Mouse (Mus musculus): ENCODE measurements around the gene Ppp1r18.

The Ppp1r18 gene

GRCm38 (mm10) chr17:35865481-35866280 lies at the start of gene Ppp1r18:
Gene Ppp1r18, plus strand, starts transcription at chr17:35865593.
- in situ Hi-C loops (cut with MboI, MseI) = loop anchor here in 1 of 2 experiments (5.0 kb wide), 1 partner anchor 38 kb away; no protein-coding TSS in a partner anchor

GRCm38 (mm10) chr17:35815836-35816235 lies 49.6 kb upstream of the Ppp1r18 start:
- in situ Hi-C loops (cut with MboI, MseI) = no loop called here

GRCm38 (mm10) chr17:35816686-35817085 lies 48.7 kb upstream of the Ppp1r18 start:
- in situ Hi-C loops (cut with MboI, MseI) = no loop called here

- in situ Hi-C loops (cut with MboI, MseI) = no loop called here
Observed at GRCm38 (mm10) chr17:35817226-35817625, 48.2 kb upstream of the Ppp1r18 start.

GRCm38 (mm10) chr17:35820111-35820510 lies 45.3 kb upstream of the Ppp1r18 start:
- in situ Hi-C loops (cut with MboI, MseI) = no loop called here

GRCm38 (mm10) chr17:35821439-35822430 lies 43.7 kb upstream of the Ppp1r18 start, which contains the start of gene Ier3:
Gene Ier3, plus strand, starts transcription at chr17:35821684.
- in situ Hi-C loops (cut with MboI, MseI) = no loop called here

- in situ Hi-C loops (cut with MboI, MseI) = no loop called here
Observed at GRCm38 (mm10) chr17:35822564-35822963, 42.8 kb upstream of the Ppp1r18 start.

- in situ Hi-C loops (cut with MboI, MseI) = no loop called here
Observed at GRCm38 (mm10) chr17:35822964-35823937, 42.1 kb upstream of the Ppp1r18 start, which contains the start of gene Flot1. Gene Flot1, plus strand, starts transcription at chr17:35823230.

- in situ Hi-C loops (cut with MboI, MseI) = no loop called here
Observed at GRCm38 (mm10) chr17:35824402-35824801, 41.0 kb upstream of the Ppp1r18 start.

GRCm38 (mm10) chr17:35825109-35825850 lies 40.1 kb upstream of the Ppp1r18 start:
- in situ Hi-C loops (cut with MboI, MseI) = loop anchor here (5.0 kb wide), 3 partner anchors 42 to 142 kb away; partner anchors contain the start of genes Abcf1 (in 1 of the 2) and Ppp1r18 (in 1 of the 2)

GRCm38 (mm10) chr17:35829737-35830136 lies 35.7 kb upstream of the Ppp1r18 start:
- in situ Hi-C loops (cut with MboI, MseI) = loop anchor here (5.0 to 10.0 kb wide), 4 partner anchors 38 to 285 kb away; partner anchors contain the start of genes Abcf1 (in 1 of the 2) and Ppp1r18 (in 1 of the 2)

GRCm38 (mm10) chr17:35832400-35833238 lies 32.8 kb upstream of the Ppp1r18 start:
- in situ Hi-C loops (cut with MboI, MseI) = loop anchor here in 1 of 2 experiments (10.0 kb wide), 1 partner anchor 282 kb away; no protein-coding TSS in a partner anchor

- in situ Hi-C loops (cut with MboI, MseI) = loop anchor here in 1 of 2 experiments (10.0 kb wide), 1 partner anchor 282 kb away; no protein-coding TSS in a partner anchor
Observed at GRCm38 (mm10) chr17:35833239-35833751, 32.1 kb upstream of the Ppp1r18 start.

GRCm38 (mm10) chr17:35833894-35834293 lies 31.5 kb upstream of the Ppp1r18 start:
- in situ Hi-C loops (cut with MboI, MseI) = loop anchor here in 1 of 2 experiments (10.0 kb wide), 1 partner anchor 281 kb away; no protein-coding TSS in a partner anchor

GRCm38 (mm10) chr17:35834696-35835422 lies 30.5 kb upstream of the Ppp1r18 start:
- in situ Hi-C loops (cut with MboI, MseI) = loop anchor here (5.0 to 10.0 kb wide), 2 partner anchors 37 to 280 kb away; no protein-coding TSS in a partner anchor

- in situ Hi-C loops (cut with MboI, MseI) = loop anchor here (5.0 to 10.0 kb wide), 2 partner anchors 37 to 279 kb away; no protein-coding TSS in a partner anchor
Observed at GRCm38 (mm10) chr17:35835424-35836140, 29.8 kb upstream of the Ppp1r18 start.

Data from T-helper 17 cell (primary cell).